Mouse (Mus musculus) heart, postnatal 0 days (tissue): Measurements from ENCODE around the gene Hist1h2ao.

Source experiments
- CTCF ChIP-seq: IDR thresholded peaks from 2 replicates; pipeline ENCODE4 v1.5.1; 2016; ENCODE audit warnings: antibody characterized with exemption, control low read depth, low read depth
- EP300 ChIP-seq: IDR thresholded peaks from 2 replicates; pipeline ENCODE4 v1.6.1; 2016; ENCODE audit warnings: antibody characterized with exemption, low read depth

- TF ChIP-seq CTCF (no peak), EP300 (no peak)
Measured at GRCm38 (mm10) chr13:21783255-21783617, 27.0 kb upstream of the Hist1h2ao start, which contains the start of gene Hist1h3i.
